Mouse (Mus musculus) ES-E14 (cell line): Measurements from ENCODE around the gene St6galnac4.

Experiments
- CHD2 ChIP-seq: IDR thresholded peaks from 2 replicates; pipeline ENCODE4 v1.6.1; 2014; ENCODE audit warnings: mild to moderate bottlenecking, low read depth, low read length, inconsistent platforms
- HCFC1 ChIP-seq: IDR thresholded peaks from 2 replicates; pipeline ENCODE4 v1.6.1; 2012; ENCODE audit warnings: low read length, inconsistent platforms, borderline replicate concordance; ENCODE audit not compliant: insufficient read depth
- MAFK ChIP-seq: IDR thresholded peaks from 2 replicates; pipeline ENCODE4 v1.6.1; 2014; ENCODE audit warnings: mild to moderate bottlenecking, low read depth, low read length, inconsistent platforms; ENCODE audit not compliant: insufficient read depth
- ZC3H11A ChIP-seq: IDR thresholded peaks from 2 replicates; pipeline ENCODE4 v1.6.1; 2012; ENCODE audit warnings: low read depth, mild to moderate bottlenecking, inconsistent platforms, low read length, borderline replicate concordance
- ZNF384 ChIP-seq: IDR thresholded peaks from 2 replicates; pipeline ENCODE4 v1.6.1; 2012; ENCODE audit warnings: low read depth, low read length, inconsistent platforms

DNA sequence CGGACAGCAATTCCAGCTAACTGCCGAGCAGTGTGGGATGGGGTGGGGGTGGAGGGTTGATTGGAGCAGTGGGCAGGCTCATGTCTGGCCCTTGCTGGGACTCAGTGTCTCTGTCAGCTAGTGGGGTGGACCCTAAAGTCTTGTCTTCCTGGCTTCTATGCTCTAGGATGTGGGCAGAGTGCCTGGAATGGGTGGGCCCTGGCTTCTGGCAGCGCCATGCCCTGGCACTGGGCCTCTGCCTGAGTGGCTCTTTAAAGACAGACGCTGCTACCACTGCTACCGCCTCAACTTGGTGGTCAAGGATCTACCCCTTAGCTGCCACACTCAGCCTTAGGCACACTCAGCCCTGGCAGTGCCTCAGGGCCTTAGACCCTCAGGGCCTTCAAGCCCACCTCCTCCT lies 41.8 kb downstream of the St6galnac4 start:
- TF ChIP-seq ZNF384 (no peak), HCFC1 (no peak), CHD2 (no peak), ZC3H11A (no peak), MAFK (no peak)
